Mouse (Mus musculus) myocyte (in vitro differentiated cells): ENCODE measurements around the gene Crybg2. TPM values are rescaled to one million over a fixed set of nuclear protein-coding genes. Genes with fewer than 3 reads are reported as not detected.

Experiments
- H3K27me3 ChIP-seq: one replicate; pipeline ENCODE4 v1.6.1; 2011; ENCODE audit not compliant: control insufficient read depth, insufficient read depth, insufficient read length
- H3K36me3 ChIP-seq: one replicate; pipeline ENCODE4 v1.6.1; 2011; ENCODE audit not compliant: control insufficient read depth, insufficient read depth
- H3K4me2 ChIP-seq: one replicate; pipeline ENCODE4 v1.6.1; 2011; ENCODE audit warnings: low read depth, control low read depth
- H3K4me3 ChIP-seq: one replicate; pipeline ENCODE4 v1.5.1; 2011; ENCODE audit warnings: mild to moderate bottlenecking, control low read depth, moderate library complexity
- H3K79me2 ChIP-seq: one replicate; pipeline ENCODE4 v1.6.1; 2011; ENCODE audit not compliant: control insufficient read depth, insufficient read depth
- H3ac ChIP-seq: one replicate; pipeline ENCODE4 v1.6.1; 2011; ENCODE audit not compliant: control insufficient read depth, insufficient read length
- CEBPB ChIP-seq: IDR thresholded peaks from 2 replicates; pipeline ENCODE4 v1.6.1; 2011; ENCODE audit warnings: mild to moderate bottlenecking, moderate library complexity; ENCODE audit not compliant: poor library complexity, insufficient read depth, severe bottlenecking
- E2F4 ChIP-seq: IDR thresholded peaks from one replicate; pipeline ENCODE4 v1.6.1; 2011; ENCODE audit warnings: mild to moderate bottlenecking, control low read depth, moderate library complexity; ENCODE audit not compliant: insufficient read depth
- MAX ChIP-seq: IDR thresholded peaks from one replicate; pipeline ENCODE4 v1.6.1; 2011; ENCODE audit warnings: low read depth, mild to moderate bottlenecking, control low read depth
- MYOD1 ChIP-seq, 3 experiments: IDR thresholded peaks; one replicate each; pipeline ENCODE4 v1.6.1; 2011; ENCODE audit warnings: control low read depth in 2 of 3, low read depth in 2 of 3, mild to moderate bottlenecking in 2 of 3, moderate library complexity in 1 of 3; ENCODE audit not compliant: insufficient read length in 2 of 3, control insufficient read depth in 1 of 3
- MYOG ChIP-seq, 3 experiments: IDR thresholded peaks; one replicate each; pipeline ENCODE4 v1.6.1; 2011; ENCODE audit warnings: control low read depth in 2 of 3, low read depth in 2 of 3, mild to moderate bottlenecking in 2 of 3; ENCODE audit not compliant: insufficient read length in 2 of 3, control insufficient read depth in 1 of 3, insufficient read depth in 1 of 3
- POLR2A ChIP-seq: IDR thresholded peaks from one replicate; pipeline ENCODE4 v1.6.1; 2011; ENCODE audit warnings: low read depth, mild to moderate bottlenecking, control low read depth, moderate library complexity; ENCODE audit not compliant: insufficient read length
- POLR2AphosphoS2 ChIP-seq: IDR thresholded peaks from one replicate; pipeline ENCODE4 v1.6.1; 2011; ENCODE audit warnings: low read depth, control low read depth; ENCODE audit not compliant: insufficient read length
- REST ChIP-seq: IDR thresholded peaks from one replicate; pipeline ENCODE4 v1.6.1; 2011; ENCODE audit warnings: mild to moderate bottlenecking, control low read depth, moderate library complexity; ENCODE audit not compliant: insufficient read depth, insufficient read length
- SRF ChIP-seq: IDR thresholded peaks from one replicate; pipeline ENCODE4 v1.6.1; 2011; ENCODE audit warnings: low read depth; ENCODE audit not compliant: control insufficient read depth, insufficient read length
- TCF12 ChIP-seq: IDR thresholded peaks from one replicate; pipeline ENCODE4 v1.6.1; 2011; ENCODE audit warnings: mild to moderate bottlenecking, control low read depth; ENCODE audit not compliant: poor library complexity, insufficient read depth, severe bottlenecking
- TCF3 ChIP-seq: IDR thresholded peaks from one replicate; pipeline ENCODE4 v1.6.1; 2011; ENCODE audit warnings: low read depth, control low read depth; ENCODE audit not compliant: insufficient read length
- USF1 ChIP-seq: IDR thresholded peaks from one replicate; pipeline ENCODE4 v1.6.1; 2011; ENCODE audit warnings: low read depth, mild to moderate bottlenecking, control low read depth, moderate library complexity
- polyA plus RNA-seq: library from polyadenylated mRNA; unstranded; fragments of >200 nt; fragmentation: generic; extraction: Trizol; gene quantifications from one replicate; pipeline ENCODE4 v1.2.1, GENCODE M21; 2012; ENCODE audit warnings: missing spikeins

The Crybg2 gene
- polyA plus RNA-seq, 1 experiment: 0.58 TPM

GRCm38 (mm10) chr4:134097015-134097608 lies 36.5 kb downstream of the Crybg2 start:
- Histone ChIP-seq H3K4me2 (no peak overlapping the region), H3K4me3 (no peak overlapping the region), H3K36me3 (no peaks in the 10 kb centered on the region), H3K79me2 (no peaks in the 10 kb centered on the region), H3ac (no peak overlapping the region), H3K27me3 (peaks cover 15% of the 10 kb centered on the region)
- no peak for TF ChIP-seq CEBPB
- TF ChIP-seq REST: no peak
- no peak for TF ChIP-seq TCF12
- TF ChIP-seq MAX: no peak
- TF ChIP-seq TCF3: no peak
- no peak for TF ChIP-seq USF1
- TF ChIP-seq MYOG (IDR thresholded peaks at IDR 0.05; ENCODE audit: control insufficient read depth in 1 of 3, insufficient read depth in 1 of 3, insufficient read length in 2 of 3, low read depth in 2 of 3): no peak
- TF ChIP-seq SRF: no peak
- TF ChIP-seq MYOD1 (IDR thresholded peaks at IDR 0.05; ENCODE audit: control insufficient read depth in 1 of 3, insufficient read length in 2 of 3, low read depth in 2 of 3): no peak

- Histone ChIP-seq H3K79me2 (no peaks in the 10 kb centered on the region), H3ac (no peak overlapping the region), H3K4me2 (no peak overlapping the region), H3K36me3 (no peaks in the 10 kb centered on the region), H3K4me3 (no peak overlapping the region), H3K27me3 (peaks cover 5% of the 10 kb centered on the region)
- no peak for TF ChIP-seq MAX
- no peak for TF ChIP-seq E2F4
- no peak for TF ChIP-seq CEBPB
- TF ChIP-seq POLR2AphosphoS2: no peak
- no peak for TF ChIP-seq MYOG (IDR thresholded peaks at IDR 0.05; ENCODE audit: control insufficient read depth in 1 of 3, insufficient read depth in 1 of 3, insufficient read length in 2 of 3, low read depth in 2 of 3)
- TF ChIP-seq SRF: no peak
- TF ChIP-seq TCF12: no peak
These were observed 38.0 kb downstream of the Crybg2 start for GRCm38 (mm10) chr4:134098628-134099027.

- Histone ChIP-seq H3K36me3 (no peaks in the 10 kb centered on the region), H3ac (no peak overlapping the region), H3K4me2 (no peak overlapping the region), H3K4me3 (no peak overlapping the region), H3K79me2 (no peaks in the 10 kb centered on the region), H3K27me3 (no peaks in the 10 kb centered on the region)
- no peak for TF ChIP-seq POLR2AphosphoS2
- no peak for TF ChIP-seq POLR2A
- TF ChIP-seq MAX: no peak
- no peak for TF ChIP-seq REST
- no peak for TF ChIP-seq E2F4
- TF ChIP-seq MYOD1 (IDR thresholded peaks at IDR 0.05; ENCODE audit: control insufficient read depth in 1 of 3, insufficient read length in 2 of 3, low read depth in 2 of 3): no peak
These were observed 39.6 kb downstream of the Crybg2 start for GRCm38 (mm10) chr4:134100245-134100644.

GRCm38 (mm10) chr4:134101979-134102741 lies 41.5 kb downstream of the Crybg2 start, which contains the start of gene Ubxn11:
Gene Ubxn11 (plus strand): TSS chr4:134102570.
- Histone ChIP-seq H3K4me3 (peak within 1 kb of the TSS; percentile 25), H3K4me2 (peak within 1 kb of the TSS; percentile 76), H3ac (peak within 1 kb of the TSS; percentile 61), H3K79me2 (no peaks in the 10 kb centered on the region), H3K27me3 (no peaks in the 10 kb centered on the region), H3K36me3 (no peaks in the 10 kb centered on the region)
- TF ChIP-seq E2F4: no peak
- TF ChIP-seq POLR2A: peak; percentile 29
- peak; percentile 59 for TF ChIP-seq USF1
- no peak for TF ChIP-seq SRF
- no peak for TF ChIP-seq TCF12

- no peaks in the 10 kb centered on the region for H3K27me3 ChIP-seq
- H3K36me3 ChIP-seq: no peaks in the 10 kb centered on the region
- peak overlapping the region; percentile 25 for H3K4me3 ChIP-seq
- peak overlapping the region; percentile 61 for H3ac ChIP-seq
- H3K79me2 ChIP-seq: no peaks in the 10 kb centered on the region
- H3K4me2 ChIP-seq: peak overlapping the region; percentile 76
- TF ChIP-seq MYOG (IDR thresholded peaks at IDR 0.05; ENCODE audit: control insufficient read depth in 1 of 3, insufficient read depth in 1 of 3, insufficient read length in 2 of 3, low read depth in 2 of 3): no peak
- no peak for TF ChIP-seq CEBPB
- no peak for TF ChIP-seq POLR2AphosphoS2
- TF ChIP-seq SRF: no peak
- no peak for TF ChIP-seq MAX
- no peak for TF ChIP-seq TCF12
- no peak for TF ChIP-seq REST
- no peak for TF ChIP-seq POLR2A
- TF ChIP-seq USF1: no peak
- TF ChIP-seq TCF3: no peak
- TF ChIP-seq MYOD1 (IDR thresholded peaks at IDR 0.05; ENCODE audit: control insufficient read depth in 1 of 3, insufficient read length in 2 of 3, low read depth in 2 of 3): no peak
- TF ChIP-seq E2F4: no peak
These were observed 42.1 kb downstream of the Crybg2 start for GRCm38 (mm10) chr4:134102742-134103119.
